Mouse (Mus musculus) cortical plate, adult 2 months (tissue): Measurements from ENCODE around the gene Utp18.

Experiments
- CTCF ChIP-seq: fragments of 200-500 bp; IDR thresholded peaks from 2 replicates; pipeline ENCODE4 v1.5.1; 2011; ENCODE audit warnings: mild to moderate bottlenecking, control low read depth, low read length; ENCODE audit not compliant: insufficient read depth; ENCODE audit errors: extremely low read depth
- POLR2A ChIP-seq: fragments of 200-500 bp; IDR thresholded peaks from 2 replicates; pipeline ENCODE4 v1.6.1; 2011; ENCODE audit warnings: mild to moderate bottlenecking, low read length, control low read depth; ENCODE audit not compliant: insufficient read depth; ENCODE audit errors: extremely low read depth

DNA sequence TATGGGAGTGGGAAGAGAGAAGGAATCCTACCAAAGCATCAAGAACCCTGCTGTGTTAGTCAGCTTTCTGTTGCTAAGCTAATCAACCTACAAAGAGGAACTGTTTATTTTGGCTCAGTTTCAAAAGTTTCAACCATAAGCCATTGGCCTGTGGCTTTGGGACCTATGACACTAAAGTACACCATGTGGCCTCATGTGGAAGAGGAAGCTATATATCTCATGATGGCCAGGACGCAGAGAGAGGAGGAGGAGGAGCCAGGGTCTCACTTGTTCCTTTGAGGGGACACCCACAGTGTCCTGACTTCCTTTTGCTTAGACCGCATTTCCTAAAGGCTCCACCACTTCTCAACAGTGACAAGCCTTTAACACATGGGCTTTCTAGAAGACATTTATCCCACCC lies 64.0 kb downstream of the Utp18 start:
- TF ChIP-seq CTCF (no peak), POLR2A (no peak)
